Mouse (Mus musculus) liver, embryonic 15.5 days (tissue): ENCODE measurements around the gene Ints3. TPM values are rescaled to one million over a fixed set of nuclear protein-coding genes. Genes with fewer than 3 reads are reported as not detected.

Experiments
- ATAC-seq: fragments of 200-750 bp; cut with Nextera tagmentation; 2 replicates; pipeline ENCODE4 v1.8.0; 2017; ENCODE audit warnings: moderate number of reproducible peaks, mild to moderate bottlenecking, moderate library complexity; ENCODE audit not compliant: insufficient read depth
- H3K27ac ChIP-seq: fragments of 300-500 bp; sonication (generic); replicated peaks from 2 replicates; pipeline ENCODE4 v1.5.1; 2015; ENCODE audit warnings: mild to moderate bottlenecking, inconsistent platforms
- H3K27me3 ChIP-seq: fragments of 300-500 bp; sonication (generic); 2 replicates; pipeline ENCODE4 v1.6.1; 2015; ENCODE audit warnings: mild to moderate bottlenecking, inconsistent platforms
- H3K36me3 ChIP-seq: fragments of 300-500 bp; sonication (generic); replicated peaks from 2 replicates; pipeline ENCODE4 v1.6.1; 2015; ENCODE audit warnings: moderate library complexity, mild to moderate bottlenecking, inconsistent platforms
- H3K4me1 ChIP-seq: fragments of 300-500 bp; sonication (generic); replicated peaks from 2 replicates; pipeline ENCODE4 v1.6.1; 2015; ENCODE audit warnings: inconsistent platforms
- H3K4me2 ChIP-seq: fragments of 300-500 bp; sonication (generic); 2 replicates; pipeline ENCODE4 v1.6.1; 2015; ENCODE audit warnings: moderate library complexity, mild to moderate bottlenecking, inconsistent platforms
- H3K4me3 ChIP-seq: fragments of 300-500 bp; sonication (generic); replicated peaks from 2 replicates; pipeline ENCODE4 v1.5.1; 2015; ENCODE audit warnings: mild to moderate bottlenecking, inconsistent platforms
- H3K9ac ChIP-seq: fragments of 300-500 bp; sonication (generic); 2 replicates; pipeline ENCODE4 v1.6.1; 2015; ENCODE audit warnings: moderate library complexity, mild to moderate bottlenecking, inconsistent platforms
- H3K9me3 ChIP-seq: fragments of 300-500 bp; sonication (generic); replicated peaks from 2 replicates; pipeline ENCODE4 v1.6.1; 2016; ENCODE audit warnings: inconsistent platforms
- whole genome bisulfite sequencing: fragments of 180-500 bp; shearing (Covaris S2); methylation state at CpG from one replicate; pipeline ENCODE4 v1.1.7; 2015; ENCODE audit warnings: mixed read lengths; ENCODE audit not compliant: insufficient replicate concordance; 5-methylcytosine and 5-hydroxymethylcytosine counted together
- polyA plus RNA-seq: library from polyadenylated mRNA; unstranded; fragments of >200 nt; fragmentation: Nextera tagmentation; extraction: Ambion mirVana; gene quantifications from 2 replicates; pipeline ENCODE4 v1.2.1, GENCODE M21; 2015

Ints3 gene
- polyA plus RNA-seq, 1 experiment from 2014 or later, result 9.2 TPM

GRCm38 (mm10) chr3:90462579-90462978 lies 29.2 kb upstream of the Ints3 start:
- no peak for ATAC-seq
- peaks cover 84% of the 10 kb centered on the region for H3K27me3 ChIP-seq

DNA sequence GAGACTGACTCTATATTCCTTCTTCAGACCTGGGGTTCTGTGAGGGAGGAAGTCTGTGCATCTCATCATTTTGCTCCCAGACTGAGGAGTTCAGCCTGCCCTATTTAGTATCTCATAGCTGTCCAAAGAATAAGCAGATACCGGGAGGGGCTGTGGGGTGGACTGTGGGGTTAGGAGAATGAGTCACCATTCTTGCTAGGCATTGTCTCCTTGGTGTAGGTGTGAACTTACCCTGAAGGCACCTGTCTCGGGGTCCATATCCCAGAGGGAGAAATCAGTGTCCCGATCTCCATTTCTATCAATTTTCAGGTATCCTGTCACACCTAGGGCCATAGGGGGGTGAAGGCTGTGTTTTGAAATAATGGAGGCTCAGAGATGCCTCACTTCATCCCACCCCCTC lies 28.5 kb upstream of the Ints3 start:
- H3K4me3 ChIP-seq, result no peak overlapping the region
- no peaks in the 10 kb centered on the region for H3K9me3 ChIP-seq
- no peak overlapping the region for H3K27ac ChIP-seq
- peaks cover 80% of the 10 kb centered on the region for H3K27me3 ChIP-seq
- H3K4me1 ChIP-seq, result peaks cover 17% of the 10 kb centered on the region
- 71% methylated on average over 3 of the region's 3 CpGs for WGBS
- ATAC-seq, result no peak
- no peaks in the 10 kb centered on the region for H3K36me3 ChIP-seq
- H3K9ac ChIP-seq, result no peak overlapping the region
- no peak overlapping the region for H3K4me2 ChIP-seq

More at GRCm38 (mm10) chr3:90462579-90462978, 29.2 kb upstream of the Ints3 start:
- Histone ChIP-seq H3K9ac (no peak overlapping the region), H3K27ac (no peak overlapping the region), H3K4me3 (no peak overlapping the region), H3K4me1 (peaks cover 17% of the 10 kb centered on the region), H3K36me3 (no peaks in the 10 kb centered on the region), H3K9me3 (no peaks in the 10 kb centered on the region), H3K4me2 (no peak overlapping the region)
- 32% methylated on average over 7 of the region's 7 CpGs for WGBS

DNA sequence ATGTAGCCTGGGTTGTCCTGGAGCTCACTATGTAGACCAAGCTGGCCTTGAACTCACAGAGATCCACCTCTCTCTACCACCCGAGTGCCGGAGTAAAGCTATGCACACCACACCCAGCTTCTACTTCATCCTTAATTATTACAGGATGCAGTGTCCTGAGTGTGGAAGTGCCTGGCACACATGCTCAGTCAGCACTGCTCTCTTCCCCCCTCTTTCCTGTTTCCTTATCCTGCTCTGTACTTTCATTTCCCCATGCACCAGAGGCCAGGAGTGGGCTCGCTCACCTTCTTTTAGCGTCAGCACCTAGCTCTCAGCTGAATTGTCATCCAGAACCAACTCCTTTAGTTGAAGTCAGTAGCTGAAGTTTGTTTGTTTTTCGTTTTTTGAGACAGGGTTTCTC lies 26.9 kb upstream of the Ints3 start:
- Histone ChIP-seq H3K27ac (no peak overlapping the region), H3K36me3 (no peaks in the 10 kb centered on the region), H3K27me3 (peaks cover 63% of the 10 kb centered on the region), H3K4me1 (peaks cover 6% of the 10 kb centered on the region), H3K4me2 (no peak overlapping the region), H3K4me3 (no peak overlapping the region), H3K9ac (no peak overlapping the region), H3K9me3 (no peaks in the 10 kb centered on the region)
- ATAC-seq, result no peak
- WGBS, result 46% methylated on average over 5 of the region's 5 CpGs

DNA sequence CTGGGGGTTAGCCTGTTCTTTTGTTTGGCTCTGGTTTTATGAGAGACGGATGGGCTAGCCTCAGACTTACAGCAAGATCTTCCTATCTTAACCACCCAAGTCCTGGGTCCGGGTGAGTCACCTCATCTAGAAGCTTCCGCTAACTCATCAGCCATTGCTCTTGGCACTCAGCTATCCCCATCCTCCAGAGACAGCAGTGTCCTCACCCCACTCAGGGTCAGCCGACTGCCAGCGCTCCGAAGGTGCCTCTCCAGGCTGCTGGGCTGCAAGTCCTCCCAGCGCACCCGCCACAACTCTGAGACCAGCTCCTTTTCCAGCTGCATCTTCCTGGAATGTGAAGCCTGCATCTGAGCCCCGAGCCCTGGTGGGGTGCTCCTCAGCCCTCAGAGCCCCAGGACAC lies 26.3 kb upstream of the Ints3 start:
- H3K9ac ChIP-seq, result no peak overlapping the region
- no peaks in the 10 kb centered on the region for H3K9me3 ChIP-seq
- no peak overlapping the region for H3K4me2 ChIP-seq
- H3K27ac ChIP-seq, result no peak overlapping the region
- H3K27me3 ChIP-seq, result peaks cover 58% of the 10 kb centered on the region
- ATAC-seq, result no peak
- H3K4me1 ChIP-seq, result no peaks in the 10 kb centered on the region; the same call in 1 of the 2 replicates
- no peaks in the 10 kb centered on the region for H3K36me3 ChIP-seq
- H3K4me3 ChIP-seq, result no peak overlapping the region
- 72% methylated on average over 9 of the region's 9 CpGs for WGBS

GRCm38 (mm10) chr3:90454931-90455330 lies 21.5 kb upstream of the Ints3 start:
- WGBS, result 85% methylated on average over 14 of the region's 14 CpGs
- no peaks in the 10 kb centered on the region for H3K36me3 ChIP-seq
- H3K9ac ChIP-seq, result no peak overlapping the region
- H3K27me3 ChIP-seq, result peaks cover 18% of the 10 kb centered on the region
- no peak overlapping the region for H3K27ac ChIP-seq
- no peak overlapping the region for H3K4me3 ChIP-seq
- H3K4me1 ChIP-seq, result peaks cover 15% of the 10 kb centered on the region
- H3K4me2 ChIP-seq, result no peak overlapping the region
- no peaks in the 10 kb centered on the region for H3K9me3 ChIP-seq
- no peak for ATAC-seq

- peaks cover 19% of the 10 kb centered on the region for H3K4me1 ChIP-seq
- peak overlapping the region; percentile 21; the same call in 1 of the 2 replicates for H3K4me3 ChIP-seq
- peaks cover 8% of the 10 kb centered on the region; the same call in 1 of the 2 replicates for H3K27me3 ChIP-seq
- no peaks in the 10 kb centered on the region for H3K36me3 ChIP-seq
- 35% methylated on average over 10 of the region's 10 CpGs for WGBS
- peak; percentile 40 for ATAC-seq
- H3K27ac ChIP-seq, result no peak overlapping the region
- H3K4me2 ChIP-seq, result peak overlapping the region; percentile 42
- H3K9me3 ChIP-seq, result no peaks in the 10 kb centered on the region
- H3K9ac ChIP-seq, result no peak overlapping the region
These were observed 18.1 kb upstream of the Ints3 start for GRCm38 (mm10) chr3:90451396-90452095.

DNA sequence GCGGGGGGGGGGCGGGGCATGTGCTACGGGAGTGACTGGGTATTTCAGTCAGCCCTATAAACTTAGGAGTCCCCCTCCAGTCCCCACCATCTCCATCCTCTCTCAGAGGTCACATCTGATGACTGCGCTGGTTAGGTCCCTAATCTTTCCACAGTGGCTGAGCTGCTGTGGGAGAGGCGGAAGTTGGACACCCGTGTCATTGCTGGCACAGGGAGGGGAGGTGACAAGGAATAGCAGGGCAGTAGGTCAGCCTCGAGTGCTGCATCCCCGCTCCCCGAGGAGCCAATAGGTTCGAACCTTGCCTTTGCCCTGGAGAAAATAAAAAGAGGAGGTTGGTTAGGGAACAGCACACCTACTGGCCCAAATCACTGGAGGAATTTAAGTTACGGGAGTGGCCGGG lies 17.5 kb upstream of the Ints3 start:
- H3K9ac ChIP-seq, result no peak overlapping the region
- 31% methylated on average over 12 of the region's 12 CpGs for WGBS
- H3K27ac ChIP-seq, result no peak overlapping the region
- no peaks in the 10 kb centered on the region for H3K36me3 ChIP-seq
- no peak for ATAC-seq
- no peaks in the 10 kb centered on the region for H3K9me3 ChIP-seq
- H3K4me3 ChIP-seq, result peak overlapping the region; percentile 21; the same call in 1 of the 2 replicates
- H3K4me1 ChIP-seq, result peaks cover 25% of the 10 kb centered on the region
- peaks cover 8% of the 10 kb centered on the region; the same call in 1 of the 2 replicates for H3K27me3 ChIP-seq
- H3K4me2 ChIP-seq, result peak overlapping the region; percentile 42

DNA sequence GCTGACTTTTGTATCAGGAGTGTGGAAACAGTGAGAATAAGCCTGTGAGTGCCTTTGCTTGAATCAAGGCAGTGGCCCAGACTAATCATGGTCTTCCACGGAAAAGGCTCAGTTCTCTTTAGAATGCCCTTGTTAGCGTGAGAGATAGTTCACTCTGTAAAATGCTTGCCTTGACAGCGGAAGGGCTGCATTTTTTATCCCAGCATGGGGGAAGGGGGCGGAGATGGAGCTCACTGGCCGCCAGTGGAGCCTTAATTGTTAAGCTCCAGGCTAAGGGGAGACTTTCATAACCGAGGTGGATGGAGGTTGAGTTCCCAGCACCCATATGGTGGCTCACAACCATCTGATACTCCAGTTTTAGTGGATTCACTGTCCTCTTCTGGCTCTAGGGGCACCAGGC lies 15.2 kb upstream of the Ints3 start:
- Histone ChIP-seq H3K4me1 (peaks cover 32% of the 10 kb centered on the region), H3K27ac (no peak overlapping the region), H3K27me3 (peaks cover 8% of the 10 kb centered on the region; the same call in 1 of the 2 replicates), H3K9me3 (no peaks in the 10 kb centered on the region), H3K4me3 (no peak overlapping the region), H3K36me3 (no peaks in the 10 kb centered on the region), H3K4me2 (no peak overlapping the region), H3K9ac (no peak overlapping the region)
- ATAC-seq, result no peak
- WGBS, result 59% methylated on average over 6 of the region's 6 CpGs

DNA sequence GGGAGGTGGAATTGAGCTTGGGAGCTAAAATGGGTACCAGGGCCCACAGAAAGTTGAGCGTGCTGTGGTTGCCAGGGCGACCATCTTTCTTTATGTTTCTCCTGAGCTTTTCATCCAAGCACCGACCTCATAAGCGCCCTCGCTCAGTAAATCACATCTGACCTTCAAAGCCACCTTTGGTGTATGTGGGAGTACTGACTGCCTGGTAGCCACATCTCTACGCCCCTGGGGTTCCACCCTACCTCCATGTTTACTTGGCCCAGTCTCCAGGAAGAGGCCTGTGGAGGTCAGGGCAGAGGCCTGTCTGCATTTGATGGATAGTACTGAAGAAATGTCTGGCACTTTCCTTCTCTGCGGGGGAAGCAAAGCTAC lies 13.7 kb upstream of the Ints3 start:
- no peak overlapping the region for H3K9ac ChIP-seq
- H3K27ac ChIP-seq, result peak overlapping the region; percentile 34
- no peaks in the 10 kb centered on the region for H3K36me3 ChIP-seq
- peak overlapping the region; percentile 63; the same call in 1 of the 2 replicates for H3K4me2 ChIP-seq
- WGBS, result 51% methylated on average over 7 of the region's 7 CpGs
- no peak for ATAC-seq
- 0 out of 2 replicates have a peak overlapping the region, but pooled peaks have one; percentile 36 for H3K4me3 ChIP-seq
- H3K9me3 ChIP-seq, result no peaks in the 10 kb centered on the region
- H3K27me3 ChIP-seq, result peaks cover 3% of the 10 kb centered on the region; the same call in 1 of the 2 replicates
- peaks cover 32% of the 10 kb centered on the region for H3K4me1 ChIP-seq

DNA sequence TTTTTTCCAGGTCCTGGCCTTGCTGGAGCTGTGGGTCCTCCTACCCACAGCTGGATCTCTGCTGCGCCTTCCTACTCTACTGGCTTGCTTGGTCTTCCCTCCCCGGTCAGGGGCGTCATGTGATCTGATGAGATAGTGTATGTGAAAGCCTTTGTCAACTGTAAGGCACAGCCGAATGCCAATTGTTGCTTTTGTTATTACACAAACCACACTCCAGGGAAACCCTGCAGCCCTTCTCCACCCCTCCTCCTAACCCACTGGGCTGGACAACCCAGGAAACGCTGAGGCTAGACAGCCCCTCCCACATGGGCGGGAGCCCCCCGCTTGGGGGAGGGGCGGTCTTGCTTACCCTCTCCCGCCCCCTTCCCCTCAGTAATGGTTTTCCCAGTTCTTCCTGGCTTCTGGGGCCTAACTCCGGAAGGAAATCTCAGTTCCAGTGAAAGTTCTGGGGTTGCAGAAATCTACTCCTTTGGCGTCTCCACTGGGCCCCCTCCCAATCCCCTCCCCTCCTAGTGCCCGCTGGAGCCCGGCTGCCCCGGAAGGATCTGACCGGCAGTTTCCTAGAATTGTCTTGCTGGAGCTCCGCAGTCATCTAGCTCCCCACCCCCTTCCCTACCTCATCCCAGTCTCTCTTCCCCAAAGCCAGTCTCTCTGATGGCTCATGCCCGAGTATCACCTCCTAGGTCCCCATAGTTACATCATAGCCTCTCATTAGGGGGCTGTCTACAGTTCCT lies 13.1 kb upstream of the Ints3 start:
- WGBS, result 3% methylated on average over 17 of the region's 17 CpGs
- peak; percentile 76 for ATAC-seq
- Histone ChIP-seq H3K27ac (peak overlapping the region; percentile 34), H3K9me3 (no peaks in the 10 kb centered on the region), H3K9ac (0 out of 2 replicates have a peak overlapping the region, but pooled peaks have one; percentile 9), H3K36me3 (no peaks in the 10 kb centered on the region), H3K4me1 (peaks cover 29% of the 10 kb centered on the region), H3K4me2 (peak overlapping the region; percentile 63), H3K4me3 (peak overlapping the region; percentile 36), H3K27me3 (no peaks in the 10 kb centered on the region)
